Mouse (Mus musculus): ENCODE data around the gene Shld2. TPM values are rescaled to one million over a fixed set of nuclear protein-coding genes. Genes with fewer than 3 reads are reported as not detected.

The Shld2 gene
- polyA plus RNA-seq, 1 experiment from 2014 or later = 7.0 TPM

DNA sequence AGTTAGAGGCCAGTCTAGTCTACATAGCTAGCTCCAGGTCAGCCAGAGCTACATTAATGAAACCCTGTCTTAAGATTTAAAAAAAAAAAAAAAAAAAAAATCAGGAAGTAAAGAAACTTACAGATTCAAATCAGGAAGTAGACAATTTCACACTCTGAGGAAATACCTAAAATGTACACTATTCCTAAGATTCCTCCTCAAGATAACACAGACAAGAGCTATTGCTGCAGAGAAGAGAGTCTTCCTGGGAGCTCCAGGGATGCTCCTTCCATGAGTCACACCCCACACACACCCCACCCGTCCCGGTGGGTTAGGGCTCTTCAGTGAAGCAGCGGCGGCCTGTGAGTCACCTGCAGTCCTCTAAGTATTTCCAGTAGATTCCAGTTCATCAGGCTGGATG is 13.3 kb downstream of the Shld2 start:
- 86% methylated on average over 4 of the region's 4 CpGs for WGBS
- Histone ChIP-seq H3K36me3 (replicated peaks) (no peaks in the 10 kb centered on the region), H3K4me1 (no peaks in the 10 kb centered on the region), H3K4me2 (no peak overlapping the region), H3K27me3 (replicated peaks) (no peaks in the 10 kb centered on the region), H3K9me3 (no peaks in the 10 kb centered on the region), H3K9ac (no peak overlapping the region), H3K4me3 (no peak overlapping the region), H3K27ac (no peak overlapping the region)
- no peak for ATAC-seq (replicated peaks)

DNA sequence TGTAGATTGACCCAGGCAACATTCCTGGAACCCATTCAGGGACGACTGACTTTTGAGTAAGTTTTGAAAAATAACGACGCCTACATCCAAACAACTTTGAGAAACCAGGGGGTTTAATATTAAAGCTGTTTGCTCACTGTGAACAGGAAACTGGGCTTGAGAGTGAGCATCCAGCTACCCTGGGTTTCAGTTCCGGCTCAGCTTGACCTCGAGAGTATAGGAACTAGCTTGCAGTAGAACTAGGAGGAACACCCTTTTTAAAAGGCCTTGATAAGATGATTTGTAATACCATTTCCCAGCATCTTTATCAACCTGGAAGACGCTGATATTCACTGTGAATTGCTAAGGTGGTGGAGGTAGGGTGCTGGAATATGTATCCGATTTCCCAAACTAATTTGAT is 13.9 kb downstream of the Shld2 start:
- no peak overlapping the region for H3K4me3 ChIP-seq

DNA sequence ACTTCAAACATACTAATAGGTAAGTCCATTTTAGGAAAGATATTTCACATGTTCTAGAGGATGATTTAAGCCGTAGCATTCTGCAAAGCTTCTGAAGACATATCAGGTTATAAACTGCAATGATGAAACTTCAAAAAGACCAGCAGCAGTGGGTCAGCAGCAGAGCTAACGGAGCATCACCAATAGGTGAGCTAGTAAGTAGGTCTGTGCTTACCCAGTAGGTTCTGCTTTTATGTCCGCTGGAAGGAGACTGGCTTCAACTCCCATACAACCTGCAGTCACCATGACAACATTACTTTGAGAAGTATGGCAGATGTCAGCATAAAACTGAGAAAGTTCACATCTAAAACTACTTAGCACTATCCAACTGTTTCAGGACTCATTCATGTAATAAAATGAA is 16.7 kb downstream of the Shld2 start:
- H3K4me1 ChIP-seq = no peaks in the 10 kb centered on the region
- no peaks in the 10 kb centered on the region for H3K9me3 ChIP-seq
- no peak overlapping the region for H3K4me2 ChIP-seq
- ATAC-seq (replicated peaks) = no peak
- no peaks in the 10 kb centered on the region for H3K27me3 ChIP-seq (replicated peaks)
- H3K36me3 ChIP-seq (replicated peaks) = no peaks in the 10 kb centered on the region
- 78% methylated on average over 3 of the region's 3 CpGs for WGBS
- H3K27ac ChIP-seq = no peak overlapping the region
- H3K4me3 ChIP-seq = no peak overlapping the region
- H3K9ac ChIP-seq = no peak overlapping the region

More for the DNA sequence above, 13.9 kb downstream of the Shld2 start:
- Histone ChIP-seq H3K27ac (no peak overlapping the region), H3K4me1 (no peaks in the 10 kb centered on the region), H3K4me2 (no peak overlapping the region), H3K27me3 (replicated peaks) (no peaks in the 10 kb centered on the region), H3K9ac (no peak overlapping the region), H3K9me3 (no peaks in the 10 kb centered on the region), H3K36me3 (replicated peaks) (no peaks in the 10 kb centered on the region)
- 94% methylated on average over 7 of the region's 7 CpGs for WGBS
- ATAC-seq (replicated peaks) = no peak

DNA sequence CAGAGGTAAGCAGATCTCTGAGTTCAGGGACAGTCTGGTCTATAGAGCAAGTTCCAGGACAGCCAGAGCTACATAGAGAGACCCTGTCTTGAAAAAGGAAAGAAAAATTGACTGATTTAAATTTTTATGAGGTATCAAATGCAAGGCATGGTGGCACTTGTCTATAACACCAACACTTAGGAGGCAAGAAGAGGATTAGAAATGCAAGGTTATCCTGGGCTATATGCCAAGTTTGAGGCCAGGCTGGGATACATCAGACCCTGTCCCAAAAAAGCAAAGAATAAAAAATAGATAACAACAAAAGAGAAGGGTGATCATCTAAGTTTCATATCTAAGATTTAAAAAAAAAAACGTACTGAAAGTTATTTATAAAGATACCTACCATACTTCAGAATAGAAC is 20.1 kb downstream of the Shld2 start:
- no peaks in the 10 kb centered on the region for H3K9me3 ChIP-seq
- WGBS = 61% methylated on average over 1 of the region's 1 CpGs

DNA sequence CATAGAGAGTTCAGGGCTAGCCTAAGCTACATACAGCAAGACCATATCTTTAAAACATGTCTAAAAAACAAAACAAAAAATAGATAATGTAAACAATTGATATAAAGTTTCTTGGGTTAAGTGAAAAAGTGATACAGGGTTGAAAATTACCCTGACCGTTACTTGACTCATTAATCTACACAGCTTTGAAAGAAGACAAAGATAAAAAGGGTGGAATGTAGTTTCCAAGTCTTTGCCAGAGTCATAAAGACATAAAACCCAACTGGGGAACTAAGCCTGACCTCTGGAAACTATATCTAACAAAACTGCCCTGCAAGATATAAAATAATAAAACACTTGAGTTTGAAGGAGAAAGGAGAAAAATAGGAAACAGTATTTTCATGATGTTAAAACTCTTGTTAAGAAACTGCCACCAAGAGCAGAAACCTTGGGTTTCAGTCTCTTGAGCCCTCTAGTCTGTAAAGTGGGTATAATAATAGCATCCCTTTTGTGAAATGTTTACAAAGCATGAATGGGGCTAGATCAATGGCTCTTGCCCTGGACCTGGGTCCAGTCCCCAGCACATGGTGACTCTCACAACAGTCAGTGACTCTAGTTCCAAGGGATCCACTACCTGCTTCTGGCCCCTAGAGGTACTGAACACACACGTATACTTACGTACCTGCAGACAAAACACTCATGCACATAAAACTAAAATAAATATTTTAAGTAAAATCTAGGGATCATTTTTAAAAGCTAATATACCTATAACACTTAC is 20.9 kb downstream of the Shld2 start:
- Histone ChIP-seq H3K9me3 (no peaks in the 10 kb centered on the region), H3K27ac (no peak overlapping the region), H3K9ac (no peak overlapping the region), H3K4me1 (no peaks in the 10 kb centered on the region), H3K27me3 (replicated peaks) (no peaks in the 10 kb centered on the region), H3K4me3 (no peak overlapping the region), H3K36me3 (replicated peaks) (no peaks in the 10 kb centered on the region), H3K4me2 (no peak overlapping the region)
- 95% methylated on average over 3 of the region's 3 CpGs for WGBS
- no peak for ATAC-seq (replicated peaks)

More for the DNA sequence above, 20.1 kb downstream of the Shld2 start:
- ATAC-seq (replicated peaks) = no peak
- Histone ChIP-seq H3K36me3 (replicated peaks) (no peaks in the 10 kb centered on the region), H3K27me3 (replicated peaks) (no peaks in the 10 kb centered on the region), H3K4me1 (no peaks in the 10 kb centered on the region), H3K4me3 (no peak overlapping the region), H3K9ac (no peak overlapping the region), H3K4me2 (no peak overlapping the region), H3K27ac (no peak overlapping the region)

DNA sequence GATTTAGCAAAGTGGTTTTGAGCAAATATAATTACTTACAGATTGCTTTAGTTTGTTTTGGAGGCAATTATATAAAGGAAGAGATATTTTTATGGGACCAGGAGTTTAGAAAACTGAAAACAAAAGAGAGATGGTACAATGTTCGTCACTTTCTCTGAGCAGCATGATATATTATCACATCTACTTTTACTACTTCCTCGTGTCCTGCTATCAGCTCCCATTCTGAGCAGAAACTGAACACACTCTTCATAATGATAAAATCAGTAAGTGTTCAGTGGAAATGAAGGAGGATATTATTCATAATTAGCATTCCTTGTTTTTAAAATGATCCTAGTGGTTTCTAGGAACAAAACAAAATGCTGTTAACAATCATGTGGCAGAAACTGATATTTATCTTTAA is 21.9 kb downstream of the Shld2 start:
- H3K4me1 ChIP-seq = no peaks in the 10 kb centered on the region
- ATAC-seq (replicated peaks) = no peak
- no peaks in the 10 kb centered on the region for H3K36me3 ChIP-seq (replicated peaks)
- no peaks in the 10 kb centered on the region for H3K9me3 ChIP-seq
- H3K9ac ChIP-seq = no peak overlapping the region
- no peaks in the 10 kb centered on the region for H3K27me3 ChIP-seq (replicated peaks)
- no peak overlapping the region for H3K4me3 ChIP-seq
- H3K4me2 ChIP-seq = no peak overlapping the region
- no peak overlapping the region for H3K27ac ChIP-seq
- 84% methylated on average over 2 of the region's 2 CpGs for WGBS

DNA sequence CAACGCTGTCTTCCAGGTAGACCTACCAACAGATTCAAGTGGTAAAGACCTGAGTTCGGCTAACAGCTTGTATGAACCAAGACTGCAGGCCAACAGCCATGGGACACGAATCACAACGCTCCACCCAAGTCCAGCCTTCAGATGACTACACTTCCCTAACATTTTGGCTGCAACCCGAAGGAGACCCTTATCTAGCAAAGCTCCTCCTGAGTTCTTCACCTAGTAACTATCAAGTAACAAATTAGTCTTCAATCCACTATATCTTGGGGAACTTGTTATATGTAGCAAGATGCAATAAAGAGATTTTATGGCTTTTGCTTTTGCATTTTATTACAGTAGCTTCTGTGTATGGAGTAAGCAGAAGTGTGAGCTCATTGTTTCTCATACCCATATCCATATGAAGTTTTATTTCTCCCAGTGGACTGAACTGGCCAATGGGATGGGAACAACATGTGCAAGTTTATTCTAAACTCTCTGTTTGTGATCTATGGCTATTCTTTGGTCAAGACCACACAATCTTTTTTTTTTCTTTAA is 28.5 kb downstream of the Shld2 start:
- Histone ChIP-seq H3K4me2 (no peak overlapping the region), H3K4me3 (no peak overlapping the region), H3K27me3 (replicated peaks) (no peaks in the 10 kb centered on the region), H3K9me3 (no peaks in the 10 kb centered on the region), H3K9ac (no peak overlapping the region), H3K27ac (no peak overlapping the region), H3K4me1 (no peaks in the 10 kb centered on the region), H3K36me3 (replicated peaks) (no peaks in the 10 kb centered on the region)
- ATAC-seq (replicated peaks) = no peak
- WGBS = 96% methylated on average over 5 of the region's 5 CpGs

DNA sequence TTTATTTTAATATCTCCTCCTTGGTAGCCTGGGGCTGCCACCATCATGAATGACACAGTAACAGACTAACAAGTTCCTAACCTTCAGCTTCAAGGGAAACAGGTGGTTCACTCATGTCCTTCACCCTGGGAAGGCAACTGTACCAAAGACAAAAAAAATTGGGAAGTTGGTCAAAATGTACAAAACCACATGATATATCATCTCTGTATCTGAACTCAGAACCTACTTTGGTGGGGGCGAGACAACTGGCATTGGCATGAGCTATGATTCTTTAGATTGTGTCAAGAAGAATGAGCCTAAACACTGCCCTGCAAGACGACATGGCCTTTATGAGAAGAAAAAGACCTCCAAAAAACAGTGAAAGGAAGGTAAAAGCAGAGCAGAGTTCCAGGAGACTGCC is 29.5 kb downstream of the Shld2 start:
- no peak overlapping the region for H3K4me2 ChIP-seq
- ATAC-seq (replicated peaks) = no peak
- no peaks in the 10 kb centered on the region for H3K27me3 ChIP-seq (replicated peaks)
- no peak overlapping the region for H3K9ac ChIP-seq
- no peak overlapping the region for H3K4me3 ChIP-seq
- 87% methylated on average over 2 of the region's 2 CpGs for WGBS
- H3K36me3 ChIP-seq (replicated peaks) = no peaks in the 10 kb centered on the region
- no peaks in the 10 kb centered on the region for H3K9me3 ChIP-seq
- no peaks in the 10 kb centered on the region for H3K4me1 ChIP-seq
- no peak overlapping the region for H3K27ac ChIP-seq

DNA sequence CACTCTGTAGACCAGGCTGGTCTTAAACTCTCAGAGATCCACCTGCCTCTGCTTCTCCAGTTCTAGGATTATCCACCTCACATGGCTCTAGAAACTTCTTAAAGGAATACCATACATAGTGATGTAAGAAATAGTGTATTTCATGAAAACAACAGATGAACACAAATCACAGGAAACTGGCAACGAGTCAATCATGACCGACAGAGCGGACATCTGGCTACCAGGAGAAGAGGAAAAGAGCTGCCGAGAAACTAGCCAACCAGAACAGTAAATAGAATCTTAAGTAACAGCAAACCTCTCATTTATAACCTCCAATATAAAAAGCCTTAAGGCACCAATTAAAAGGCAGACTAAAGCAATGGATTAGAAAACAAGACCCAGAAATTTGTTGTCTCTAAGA is 30.6 kb downstream of the Shld2 start:
- Histone ChIP-seq H3K9me3 (no peaks in the 10 kb centered on the region), H3K9ac (no peak overlapping the region), H3K36me3 (replicated peaks) (no peaks in the 10 kb centered on the region), H3K4me2 (no peak overlapping the region), H3K4me1 (no peaks in the 10 kb centered on the region), H3K27ac (no peak overlapping the region), H3K27me3 (replicated peaks) (no peaks in the 10 kb centered on the region), H3K4me3 (no peak overlapping the region)
- no peak for ATAC-seq (replicated peaks)
- 76% methylated on average over 4 of the region's 4 CpGs for WGBS

DNA sequence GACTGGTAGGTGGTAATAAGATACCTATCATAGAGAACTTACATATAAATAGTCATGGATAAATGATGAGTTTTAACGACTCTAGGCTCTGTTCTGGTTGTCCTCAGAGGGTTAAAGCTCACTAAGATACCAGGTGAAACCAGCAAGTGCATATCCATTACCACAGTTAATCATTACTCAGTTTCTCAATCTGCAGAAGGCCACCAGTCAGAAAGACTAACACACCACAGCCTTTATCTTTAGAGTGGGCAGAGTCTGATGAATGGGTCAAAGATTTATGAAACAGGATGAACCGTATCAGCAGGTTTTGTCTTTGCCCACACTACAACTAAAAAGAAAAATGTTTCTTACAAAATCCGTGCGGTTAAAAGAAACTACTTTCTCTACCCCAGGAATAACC is 35.1 kb downstream of the Shld2 start:
- H3K4me3 ChIP-seq = no peak overlapping the region
- H3K4me1 ChIP-seq = no peaks in the 10 kb centered on the region
- no peaks in the 10 kb centered on the region for H3K27me3 ChIP-seq (replicated peaks)
- ATAC-seq (replicated peaks) = no peak
- no peak overlapping the region for H3K4me2 ChIP-seq
- H3K9ac ChIP-seq = no peak overlapping the region
- no peak overlapping the region for H3K27ac ChIP-seq
- H3K36me3 ChIP-seq (replicated peaks) = no peaks in the 10 kb centered on the region
- 90% methylated on average over 4 of the region's 4 CpGs for WGBS
- H3K9me3 ChIP-seq = no peaks in the 10 kb centered on the region

DNA sequence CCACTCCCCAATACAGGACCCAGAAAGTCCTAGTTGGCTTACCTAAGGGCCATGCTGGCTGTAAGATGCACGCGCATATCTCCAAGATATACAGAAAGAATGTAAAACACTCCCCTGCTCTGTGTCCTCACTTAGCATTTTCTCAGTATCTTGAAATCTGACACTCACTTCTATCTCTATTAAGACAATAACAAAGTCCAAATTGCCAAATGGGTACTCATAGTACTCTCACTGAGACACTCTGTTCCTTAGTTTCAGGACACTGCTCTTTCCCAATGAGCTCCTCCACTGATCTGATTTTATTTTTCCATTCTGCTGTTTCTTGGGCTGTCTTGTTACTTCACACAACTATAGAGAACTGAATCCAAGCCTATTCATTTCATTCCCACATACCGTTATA is 36.2 kb downstream of the Shld2 start:
- H3K9ac ChIP-seq = no peak overlapping the region
- H3K9me3 ChIP-seq = no peaks in the 10 kb centered on the region
- H3K4me1 ChIP-seq = no peaks in the 10 kb centered on the region
- no peaks in the 10 kb centered on the region for H3K27me3 ChIP-seq (replicated peaks)
- H3K4me3 ChIP-seq = no peak overlapping the region
- no peak overlapping the region for H3K4me2 ChIP-seq
- no peaks in the 10 kb centered on the region for H3K36me3 ChIP-seq (replicated peaks)
- no peak for ATAC-seq (replicated peaks)
- H3K27ac ChIP-seq = no peak overlapping the region
- 97% methylated on average over 3 of the region's 3 CpGs for WGBS

DNA sequence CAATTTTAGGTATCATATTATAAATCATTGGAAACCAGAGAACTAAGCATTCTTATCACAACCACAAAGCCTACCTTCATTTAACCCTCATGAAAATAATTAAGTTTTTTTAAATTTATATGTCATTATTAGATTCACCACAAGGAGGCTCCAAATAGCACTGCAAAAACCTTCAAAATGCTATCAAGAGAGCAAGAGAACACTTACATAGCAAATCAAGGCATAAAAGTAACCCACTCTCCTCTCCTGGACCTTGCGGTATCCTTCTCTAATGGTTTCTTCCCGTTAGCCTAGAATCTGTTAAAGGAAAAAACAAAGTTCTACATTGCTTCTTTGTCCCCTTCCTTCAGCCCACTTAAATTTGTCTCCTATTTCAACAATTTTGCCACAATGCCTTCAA is 37.0 kb downstream of the Shld2 start:
- Histone ChIP-seq H3K27ac (no peak overlapping the region), H3K4me1 (no peaks in the 10 kb centered on the region), H3K27me3 (replicated peaks) (no peaks in the 10 kb centered on the region), H3K9ac (no peak overlapping the region), H3K4me3 (no peak overlapping the region), H3K9me3 (no peaks in the 10 kb centered on the region), H3K4me2 (no peak overlapping the region), H3K36me3 (replicated peaks) (no peaks in the 10 kb centered on the region)
- no peak for ATAC-seq (replicated peaks)
- WGBS = 59% methylated on average over 2 of the region's 2 CpGs

DNA sequence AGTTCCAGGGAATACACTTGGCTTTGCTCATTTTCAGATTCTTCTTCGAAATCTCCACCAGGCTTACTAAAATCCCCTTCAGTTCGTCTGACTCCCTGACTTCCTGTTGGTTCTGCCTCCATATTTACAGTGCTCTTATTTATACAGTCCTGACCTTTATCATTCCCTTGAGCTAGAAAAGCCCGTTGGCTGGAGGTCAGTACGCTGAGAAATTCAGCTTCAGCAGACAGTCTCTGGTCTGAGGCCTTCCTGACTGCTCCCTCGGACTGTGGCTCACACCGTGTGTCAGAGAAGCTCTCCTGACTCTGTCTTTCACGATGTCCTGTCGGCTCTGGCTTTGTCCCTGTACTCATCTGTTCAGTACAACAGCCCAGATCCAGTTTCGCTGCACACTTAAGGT is 42.2 kb downstream of the Shld2 start:
- no peaks in the 10 kb centered on the region for H3K36me3 ChIP-seq (replicated peaks)
- H3K4me2 ChIP-seq = no peak overlapping the region
- no peak overlapping the region for H3K27ac ChIP-seq
- ATAC-seq (replicated peaks) = no peak
- no peak overlapping the region for H3K9ac ChIP-seq
- no peaks in the 10 kb centered on the region for H3K27me3 ChIP-seq (replicated peaks)
- H3K4me1 ChIP-seq = no peaks in the 10 kb centered on the region
- no peaks in the 10 kb centered on the region for H3K9me3 ChIP-seq
- WGBS = 79% methylated on average over 9 of the region's 9 CpGs
- no peak overlapping the region for H3K4me3 ChIP-seq

Measured in midbrain, embryonic 15.5 days (tissue).